Mouse (Mus musculus) kidney, embryonic 14.5 days (tissue): ENCODE measurements around the gene Krt19. TPM values are rescaled to one million over a fixed set of nuclear protein-coding genes. Genes with fewer than 3 reads are reported as not detected.

Experiments used
- ATAC-seq: fragments of 200-750 bp; cut with Nextera tagmentation; 2 replicates; pipeline ENCODE4 v1.8.0; 2017; ENCODE audit warnings: moderate number of reproducible peaks, mild to moderate bottlenecking, moderate TSS enrichment, moderate library complexity; ENCODE audit not compliant: low FRiP score, low TSS enrichment
- H3K27ac ChIP-seq: fragments of 300-500 bp; sonication (generic); 2 replicates; pipeline ENCODE4 v1.5.1; 2014; ENCODE audit warnings: low read depth, mild to moderate bottlenecking, low read length, moderate library complexity, mixed read lengths
- H3K27me3 ChIP-seq: fragments of 300-500 bp; sonication (generic); 2 replicates; pipeline ENCODE4 v1.6.1; 2014; ENCODE audit warnings: mild to moderate bottlenecking, low read length; ENCODE audit not compliant: control insufficient read depth, insufficient read depth
- H3K36me3 ChIP-seq: fragments of 300-500 bp; sonication (generic); 2 replicates; pipeline ENCODE4 v1.6.1; 2014; ENCODE audit warnings: low read length, mixed read lengths; ENCODE audit not compliant: control insufficient read depth, insufficient read depth
- H3K4me1 ChIP-seq: fragments of 300-500 bp; sonication (generic); 2 replicates; pipeline ENCODE4 v1.6.1; 2014; ENCODE audit warnings: low read length, mixed read lengths; ENCODE audit not compliant: control insufficient read depth, insufficient read depth
- H3K4me2 ChIP-seq: fragments of 300-500 bp; sonication (generic); replicated peaks from 2 replicates; pipeline ENCODE4 v1.6.1; 2014; ENCODE audit warnings: low read depth, mild to moderate bottlenecking, low read length
- H3K4me3 ChIP-seq: fragments of 300-500 bp; sonication (generic); 2 replicates; pipeline ENCODE4 v1.5.1; 2014; ENCODE audit warnings: mild to moderate bottlenecking, low read length
- H3K9ac ChIP-seq: fragments of 300-500 bp; sonication (generic); 2 replicates; pipeline ENCODE4 v1.6.1; 2014; ENCODE audit warnings: low read depth, mild to moderate bottlenecking, low read length, moderate library complexity
- H3K9me3 ChIP-seq: fragments of 300-500 bp; sonication (generic); 2 replicates; pipeline ENCODE4 v1.6.1; 2016; ENCODE audit warnings: low read length; ENCODE audit not compliant: control insufficient read depth
- WGBS: fragments of 180-500 bp; shearing (Covaris S2); extraction: QIAGEN DNeasy Blood & Tissue Kit; methylation state at CpG from one replicate; pipeline ENCODE4 v1.1.7; 2014; 5-methylcytosine and 5-hydroxymethylcytosine counted together
- polyA plus RNA-seq: library from polyadenylated mRNA; unstranded; fragments of >200 nt; fragmentation: Nextera tagmentation; extraction: Ambion mirVana; gene quantifications from 2 replicates; pipeline ENCODE4 v1.2.1, GENCODE M21; 2014

The Krt19 gene
- polyA plus RNA-seq: 24.2 and 31.4 TPM in 2 replicates

DNA sequence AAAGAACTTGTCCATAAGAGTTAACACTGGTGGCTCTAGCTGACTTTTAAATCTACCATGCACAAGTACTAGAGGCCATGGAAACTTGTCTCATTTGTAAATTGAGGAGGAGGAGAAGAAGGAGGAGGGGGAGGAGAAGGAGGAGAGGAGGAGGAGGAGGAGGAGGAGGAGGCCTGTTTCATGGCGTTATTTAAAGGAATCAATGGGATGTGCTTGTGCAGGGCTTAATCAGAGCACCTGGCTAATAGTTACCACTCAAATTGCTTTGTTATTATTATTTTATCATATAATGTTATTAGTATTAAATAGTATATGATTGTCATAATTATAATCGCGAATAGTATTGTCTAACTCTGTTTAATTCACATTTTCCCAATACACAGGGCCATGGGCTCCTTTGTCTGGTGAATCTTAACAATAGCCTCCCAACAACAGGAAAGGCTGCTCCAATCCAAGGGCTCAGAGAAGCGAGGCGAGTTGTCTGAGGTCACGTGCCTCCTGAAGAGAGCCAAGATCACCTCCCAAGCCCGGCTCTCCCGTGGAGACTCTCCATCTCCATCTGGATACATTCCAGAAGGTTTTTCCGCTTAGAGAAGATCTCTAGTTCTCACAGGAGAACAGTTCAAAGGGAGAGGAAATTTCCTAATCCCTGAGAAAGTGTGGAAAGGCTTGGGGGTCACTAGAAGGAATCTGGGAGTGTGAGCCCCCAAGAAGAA, at the start of gene Krt19:
TSS of gene Krt19 (minus strand) at position 51 of the 716 bp plus-strand sequence.
- Histone ChIP-seq H3K36me3 (no peaks in the 10 kb centered on the region), H3K4me2 (no peak within 1 kb of the TSS), H3K27ac (no peak within 1 kb of the TSS), H3K4me1 (peaks cover 22% of the 10 kb centered on the region; the same call in 1 of the 2 replicates), H3K9ac (no peak within 1 kb of the TSS), H3K9me3 (no peaks in the 10 kb centered on the region), H3K27me3 (peaks cover 21% of the 10 kb centered on the region), H3K4me3 (no peak within 1 kb of the TSS)
- ATAC-seq: no peak
- WGBS: 55% methylated on average over 9 of the region's 9 CpGs

DNA sequence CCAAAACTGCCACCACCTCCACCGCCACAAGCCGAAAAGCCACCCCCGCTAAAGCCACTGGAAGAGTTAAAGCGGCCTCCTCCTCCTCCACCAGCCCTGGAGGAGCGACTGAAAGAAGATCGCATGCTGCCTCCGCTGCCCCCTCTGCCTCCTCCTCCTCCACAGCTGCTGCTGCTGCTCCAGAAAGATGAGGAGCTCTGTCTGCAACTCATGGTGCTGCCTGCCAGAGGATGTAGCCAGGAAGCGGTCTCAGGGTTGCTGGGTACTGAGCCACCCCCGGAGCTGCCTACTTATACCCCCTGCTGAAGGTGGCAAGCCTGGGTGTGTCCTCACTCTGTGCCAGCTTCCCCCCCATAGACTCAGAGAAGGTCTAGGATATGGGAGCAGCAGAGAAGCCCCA, 44.5 kb upstream of the Krt19 start, which contains the start of gene Krt9:
TSS of gene Krt9 (minus strand) at position 255 of the 400 bp plus-strand sequence.
- Histone ChIP-seq H3K27me3 (no peaks in the 10 kb centered on the region), H3K9me3 (no peaks in the 10 kb centered on the region), H3K4me3 (no peak within 1 kb of the TSS), H3K4me1 (no peaks in the 10 kb centered on the region; the same call in 1 of the 2 replicates), H3K27ac (no peak within 1 kb of the TSS), H3K9ac (no peak within 1 kb of the TSS), H3K4me2 (peak within 1 kb of the TSS; percentile 9; the same call in 1 of the 2 replicates), H3K36me3 (no peaks in the 10 kb centered on the region)
- 19% methylated on average over 9 of the region's 9 CpGs for WGBS
- ATAC-seq: peak; percentile 39; the same call in 1 of the 2 replicates

DNA sequence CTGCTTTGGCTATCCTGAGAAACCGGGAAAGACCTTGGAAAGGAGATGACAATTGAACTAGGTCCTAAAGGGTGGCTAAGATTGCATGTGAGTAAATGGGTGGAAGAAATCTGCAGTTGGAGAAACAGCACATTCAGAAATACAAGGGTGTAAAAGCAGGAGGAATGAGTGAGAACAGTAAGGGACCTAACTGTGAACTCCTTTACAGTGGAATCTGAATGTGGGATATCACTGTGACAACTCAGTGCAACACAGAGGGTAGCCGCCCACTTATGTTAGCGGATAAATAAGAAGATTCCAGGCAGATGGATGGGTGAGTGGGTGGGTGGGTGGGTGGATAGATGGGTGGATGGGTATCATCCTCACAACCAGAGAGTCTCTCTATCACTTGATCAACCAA, 43.4 kb upstream of the Krt19 start:
- Histone ChIP-seq H3K4me1 (no peaks in the 10 kb centered on the region; the same call in 1 of the 2 replicates), H3K36me3 (no peaks in the 10 kb centered on the region), H3K9ac (no peak overlapping the region), H3K9me3 (no peaks in the 10 kb centered on the region), H3K4me2 (no peak overlapping the region), H3K4me3 (no peak overlapping the region), H3K27ac (no peak overlapping the region), H3K27me3 (no peaks in the 10 kb centered on the region)
- WGBS: 87% methylated on average over 3 of the region's 3 CpGs
- ATAC-seq: no peak

DNA sequence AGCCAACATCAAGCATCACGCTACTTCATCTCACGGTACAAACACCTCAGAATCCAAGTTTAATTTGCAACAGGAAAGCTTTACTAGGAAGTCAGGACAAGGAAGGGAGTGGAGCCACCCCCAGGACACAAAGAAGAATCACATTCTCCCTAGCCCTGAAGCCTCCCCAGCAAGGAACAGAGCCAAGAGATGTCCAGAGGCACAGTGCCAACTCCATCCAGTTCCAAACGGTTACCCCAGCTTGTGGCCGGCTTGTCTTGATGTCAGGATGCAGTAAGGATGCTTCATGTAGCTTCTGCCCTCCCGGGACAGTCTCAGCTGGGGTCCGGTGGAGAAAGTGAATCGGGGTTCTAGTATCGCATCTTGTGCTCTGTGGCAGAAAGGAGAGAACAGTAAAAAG, 38.3 kb upstream of the Krt19 start:
- no peak overlapping the region for H3K4me2 ChIP-seq
- no peaks in the 10 kb centered on the region for H3K4me1 ChIP-seq
- H3K27me3 ChIP-seq: no peaks in the 10 kb centered on the region
- no peak overlapping the region for H3K9ac ChIP-seq
- 87% methylated on average over 8 of the region's 8 CpGs for WGBS
- no peak for ATAC-seq
- no peak overlapping the region for H3K27ac ChIP-seq
- no peaks in the 10 kb centered on the region for H3K36me3 ChIP-seq
- no peak overlapping the region for H3K4me3 ChIP-seq
- H3K9me3 ChIP-seq: no peaks in the 10 kb centered on the region

DNA sequence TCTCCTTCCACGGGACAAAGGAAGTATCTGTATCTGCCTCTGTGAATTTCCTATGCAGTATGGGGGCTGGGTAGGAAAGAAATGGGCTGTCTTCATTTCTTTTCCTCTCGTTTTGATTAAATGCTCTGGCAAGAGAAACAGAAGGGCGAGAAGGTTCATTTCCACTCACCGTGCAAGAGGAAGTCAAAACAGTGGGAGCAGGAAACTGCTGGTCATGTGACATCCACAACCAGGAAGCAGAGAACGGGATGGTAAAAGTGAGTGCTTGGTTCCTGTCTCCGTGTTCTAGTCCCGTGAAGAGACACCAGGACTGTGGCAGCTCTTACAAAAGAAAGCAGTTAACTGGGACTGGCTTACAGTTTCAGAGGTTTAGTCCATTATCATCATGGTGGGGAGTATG, 33.3 kb upstream of the Krt19 start:
- H3K4me1 ChIP-seq: no peaks in the 10 kb centered on the region
- ATAC-seq: no peak
- H3K4me2 ChIP-seq: no peak overlapping the region
- no peaks in the 10 kb centered on the region for H3K9me3 ChIP-seq
- no peak overlapping the region for H3K9ac ChIP-seq
- no peak overlapping the region for H3K27ac ChIP-seq
- H3K27me3 ChIP-seq: no peaks in the 10 kb centered on the region
- H3K36me3 ChIP-seq: no peaks in the 10 kb centered on the region
- no peak overlapping the region for H3K4me3 ChIP-seq
- 73% methylated on average over 7 of the region's 7 CpGs for WGBS

- WGBS: 85% methylated on average over 3 of the region's 3 CpGs
- Histone ChIP-seq H3K36me3 (no peaks in the 10 kb centered on the region), H3K27ac (no peak overlapping the region), H3K9me3 (no peaks in the 10 kb centered on the region), H3K4me3 (no peak overlapping the region), H3K4me1 (no peaks in the 10 kb centered on the region), H3K9ac (no peak overlapping the region), H3K4me2 (no peak overlapping the region), H3K27me3 (no peaks in the 10 kb centered on the region)
- no peak for ATAC-seq
These were observed 30.8 kb upstream of the Krt19 start for GRCm38 (mm10) chr11:100179260-100179659.

- H3K9me3 ChIP-seq: no peaks in the 10 kb centered on the region
- ATAC-seq: no peak
- WGBS: 84% methylated on average over 5 of the region's 5 CpGs
- H3K4me2 ChIP-seq: no peak overlapping the region
- no peak overlapping the region for H3K27ac ChIP-seq
- H3K4me3 ChIP-seq: no peak overlapping the region
- no peaks in the 10 kb centered on the region for H3K27me3 ChIP-seq
- H3K9ac ChIP-seq: no peak overlapping the region
- no peaks in the 10 kb centered on the region for H3K4me1 ChIP-seq
- no peaks in the 10 kb centered on the region for H3K36me3 ChIP-seq
These were observed 29.8 kb upstream of the Krt19 start for GRCm38 (mm10) chr11:100178307-100178706.

- WGBS: 39% methylated on average over 9 of the region's 9 CpGs
- Histone ChIP-seq H3K36me3 (no peaks in the 10 kb centered on the region), H3K9ac (no peak overlapping the region), H3K4me1 (no peaks in the 10 kb centered on the region), H3K9me3 (no peaks in the 10 kb centered on the region), H3K4me3 (no peak overlapping the region), H3K27ac (no peak overlapping the region), H3K4me2 (no peak overlapping the region), H3K27me3 (no peaks in the 10 kb centered on the region)
- no peak for ATAC-seq
These were observed 28.3 kb upstream of the Krt19 start for GRCm38 (mm10) chr11:100176791-100177190.
